Mouse (Mus musculus) spleen, adult 2 months (tissue): ENCODE data around the gene Hrh2.

Experiments used
- CTCF ChIP-seq: fragments of 200-500 bp; IDR thresholded peaks from 2 replicates; pipeline ENCODE4 v1.5.1; 2011; ENCODE audit warnings: mild to moderate bottlenecking, inconsistent platforms; ENCODE audit not compliant: insufficient read depth, insufficient read length, insufficient replicate concordance; ENCODE audit errors: extremely low read depth
- POLR2A ChIP-seq: fragments of 200-500 bp; IDR thresholded peaks from 2 replicates; pipeline ENCODE4 v1.6.1; 2011; ENCODE audit warnings: low read depth, low read length, inconsistent platforms

DNA sequence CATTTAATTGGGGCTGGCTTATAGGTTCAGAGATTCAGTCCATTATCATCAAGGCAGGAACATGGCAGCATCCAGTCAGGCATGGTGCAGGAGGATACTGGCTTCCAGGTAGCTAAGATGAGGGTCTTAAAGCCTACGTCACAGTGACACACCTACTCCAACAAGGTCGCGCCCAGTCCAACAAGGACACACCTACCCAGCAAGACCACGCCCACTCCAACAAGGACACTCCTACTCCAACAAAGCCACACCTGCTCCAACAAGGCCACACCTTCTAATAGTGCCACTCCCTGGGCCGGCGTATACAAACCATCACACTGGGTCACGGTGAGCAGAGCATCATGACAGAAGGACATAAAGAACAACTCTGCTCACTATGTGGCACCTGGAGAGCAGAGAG lies 80.1 kb downstream of the Hrh2 start:
- TF ChIP-seq CTCF, result no peak
- no peak for TF ChIP-seq POLR2A
